Mouse (Mus musculus) thymus, adult 18-20 months (tissue): Measurements from ENCODE around the gene Clec16a.

ENCODE experiments used
- DNase-seq, 2 experiments: peaks; one replicate each; pipeline ENCODE4 v3.0.0; 2022; ENCODE audit warnings: mixed read lengths in 2 of 2

Clec16a gene

DNA sequence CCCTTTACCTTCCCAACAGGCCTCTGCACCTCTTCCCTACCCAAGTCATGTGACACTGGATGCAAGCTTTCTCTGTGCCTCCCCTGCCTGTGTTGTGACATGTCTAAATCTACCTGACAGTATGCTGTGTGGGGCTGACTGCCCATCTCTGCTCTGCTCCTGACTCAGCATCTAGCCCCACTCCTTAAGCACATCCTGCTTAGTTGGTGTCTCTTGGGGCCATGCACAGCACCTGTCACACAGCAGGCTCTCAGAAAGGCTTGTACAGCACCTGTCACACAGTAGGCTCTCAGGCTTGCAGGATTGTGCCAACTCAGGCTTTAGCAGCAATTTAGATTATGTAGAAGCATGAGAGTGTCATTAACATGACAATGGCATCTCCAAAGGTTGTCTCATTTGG, 106.7 kb downstream of the Clec16a start:
- DNase-seq, result no peak

DNA sequence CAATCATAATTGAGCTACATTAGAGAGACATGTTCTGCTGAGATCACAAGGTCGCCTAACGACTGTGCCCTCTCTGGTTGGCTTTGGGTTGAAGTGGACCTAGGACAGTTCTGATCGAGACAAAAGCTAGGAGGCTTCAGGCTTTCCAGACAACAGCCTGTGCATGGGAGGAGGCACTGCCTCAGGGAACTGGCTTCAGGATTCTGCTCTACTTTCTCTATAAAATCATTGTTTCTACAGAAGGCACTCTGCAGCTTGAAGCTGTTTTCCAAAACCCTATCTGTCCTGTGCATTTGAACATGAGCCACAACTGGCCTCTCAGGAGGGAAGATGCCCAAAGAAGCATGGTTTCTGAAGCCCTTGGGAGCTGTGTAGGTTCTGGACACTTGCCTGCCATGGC, 107.8 kb downstream of the Clec16a start:
- DNase-seq, result no peak

DNA sequence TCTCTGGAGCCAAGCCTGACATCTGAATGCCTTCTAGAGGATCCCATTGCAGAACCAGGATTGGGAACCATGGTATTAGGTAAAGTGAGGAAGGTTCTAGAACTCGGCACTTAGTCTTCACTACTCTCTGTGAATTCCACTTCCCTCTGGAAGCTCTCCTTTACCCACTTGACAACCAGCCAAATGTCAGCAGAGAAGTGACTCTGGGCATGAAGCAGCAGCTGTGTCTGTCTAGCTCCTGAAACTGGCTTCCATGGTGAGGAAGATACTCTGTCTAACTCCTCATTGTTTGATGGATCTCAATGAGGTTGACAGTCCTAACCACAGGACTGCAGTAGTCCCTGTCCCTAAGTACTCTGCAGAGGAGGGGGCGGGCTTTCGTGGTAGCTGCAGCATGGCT, 110.1 kb downstream of the Clec16a start:
- DNase-seq, result no peak

DNA sequence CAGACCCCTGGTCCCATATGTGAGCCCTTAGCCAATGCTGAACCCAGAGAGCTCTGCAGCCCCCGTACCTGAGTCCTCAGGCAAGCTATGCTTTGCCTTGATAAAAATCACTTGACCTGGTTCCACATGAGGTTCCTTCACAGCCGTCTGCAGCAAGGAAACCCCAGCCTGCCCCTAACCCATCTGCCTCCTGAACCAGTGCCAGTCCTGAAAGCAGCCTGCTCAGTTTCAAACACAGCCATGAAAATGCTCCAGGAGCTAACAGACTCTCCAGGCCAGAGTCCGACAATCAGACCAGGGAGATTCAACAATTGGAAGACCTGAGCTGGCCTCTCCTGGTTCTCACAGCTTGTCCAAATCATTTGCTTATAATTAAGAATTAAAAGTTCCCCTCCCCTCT, 110.8 kb downstream of the Clec16a start:
- no peak for DNase-seq

DNA sequence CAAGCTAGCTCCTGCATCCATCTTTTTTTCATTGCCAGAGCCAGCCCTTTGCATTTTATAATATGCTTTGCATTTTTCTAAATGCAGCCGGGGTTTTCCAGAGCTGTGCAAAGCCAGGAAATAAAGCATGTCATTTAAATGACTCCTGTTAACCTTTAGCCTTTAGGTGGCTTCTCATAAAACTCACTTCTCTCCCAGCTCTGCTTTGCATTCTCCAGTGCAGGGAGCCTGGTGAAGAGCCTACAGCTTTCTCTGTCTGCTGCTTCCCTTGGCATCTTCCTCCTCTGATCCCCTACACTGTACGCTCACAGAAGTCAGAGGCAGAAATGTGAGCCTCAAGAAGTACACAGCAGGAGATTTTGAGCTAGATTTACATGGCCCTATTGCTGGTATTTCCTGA, 111.3 kb downstream of the Clec16a start:
- DNase-seq, result no peak

DNA sequence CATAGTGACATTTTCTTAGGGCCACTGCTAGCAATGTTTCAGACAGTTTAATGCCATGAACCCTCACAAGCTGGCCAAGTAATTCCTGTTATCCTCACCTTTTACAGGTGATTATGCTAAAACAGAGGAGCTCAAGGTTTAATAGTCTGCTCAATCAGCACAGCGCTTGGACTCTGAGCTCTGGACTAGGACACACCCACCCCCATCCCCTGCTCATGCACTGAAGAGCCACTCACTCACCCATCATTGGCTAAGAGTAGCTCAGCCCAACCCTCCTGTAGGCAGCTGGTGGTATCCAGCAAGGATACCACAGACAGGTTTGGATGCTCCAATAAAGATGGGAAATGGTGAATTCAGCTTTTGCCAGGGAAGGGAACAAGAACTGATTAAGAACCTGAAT, 111.8 kb downstream of the Clec16a start:
- DNase-seq, result no peak

DNA sequence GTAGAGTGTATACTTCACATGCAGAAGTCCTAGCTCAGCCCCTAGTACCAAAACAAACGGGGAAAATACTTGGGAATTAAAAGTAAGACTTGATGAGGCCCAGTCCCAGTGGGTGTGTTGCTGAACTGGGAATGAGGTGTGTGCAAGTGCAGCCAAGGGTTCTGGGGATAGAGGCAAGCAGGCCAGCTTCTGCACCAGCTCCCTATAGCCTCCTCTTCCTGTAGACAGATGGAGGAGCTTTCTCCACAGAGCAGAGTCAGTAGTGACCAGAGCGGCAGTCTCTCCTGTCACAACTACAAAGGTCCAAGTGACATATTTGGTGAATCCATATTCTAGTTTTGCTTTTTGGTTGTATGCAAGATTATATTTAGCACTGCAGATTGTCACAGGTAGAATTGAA, 114.1 kb downstream of the Clec16a start:
- DNase-seq, result no peak

DNA sequence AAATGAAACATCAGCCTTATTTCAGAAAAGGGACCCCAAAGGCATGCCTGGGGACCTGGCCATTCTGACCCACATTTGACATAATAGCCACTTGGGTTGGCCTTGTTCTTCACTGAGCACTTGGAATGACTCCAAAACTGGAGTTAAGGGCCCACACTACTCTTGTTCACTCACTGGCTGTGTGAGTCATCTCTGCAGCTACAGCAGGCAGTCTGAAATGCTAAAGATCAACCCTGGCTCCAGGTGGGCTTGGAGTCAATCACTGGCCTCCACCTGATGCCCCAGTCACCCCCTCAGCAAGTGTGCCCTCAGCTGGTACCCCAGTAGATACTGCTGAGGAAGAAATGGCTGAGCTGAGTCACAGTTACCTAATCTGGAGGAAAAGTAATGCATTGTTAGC, 115.4 kb downstream of the Clec16a start:
- DNase-seq, result no peak

DNA sequence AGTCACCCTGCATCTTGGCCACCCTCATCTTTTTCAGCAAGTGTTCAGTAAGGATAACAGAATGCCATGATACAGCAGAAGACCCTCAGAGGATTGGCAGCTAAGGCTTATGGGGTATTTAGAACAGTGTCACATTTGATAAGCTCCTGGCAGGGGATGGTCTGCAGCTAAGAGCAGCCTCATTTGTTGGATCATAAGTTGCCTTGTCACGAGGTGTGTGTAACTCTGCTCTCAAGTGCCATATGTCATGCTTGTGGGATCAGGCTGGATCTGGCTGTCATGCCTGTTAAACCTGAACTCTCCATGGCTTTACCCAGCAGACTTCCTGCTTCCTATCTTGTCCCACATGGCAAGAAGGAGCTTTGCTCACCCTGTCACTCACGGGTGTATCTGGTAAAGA, 116.2 kb downstream of the Clec16a start:
- no peak for DNase-seq

DNA sequence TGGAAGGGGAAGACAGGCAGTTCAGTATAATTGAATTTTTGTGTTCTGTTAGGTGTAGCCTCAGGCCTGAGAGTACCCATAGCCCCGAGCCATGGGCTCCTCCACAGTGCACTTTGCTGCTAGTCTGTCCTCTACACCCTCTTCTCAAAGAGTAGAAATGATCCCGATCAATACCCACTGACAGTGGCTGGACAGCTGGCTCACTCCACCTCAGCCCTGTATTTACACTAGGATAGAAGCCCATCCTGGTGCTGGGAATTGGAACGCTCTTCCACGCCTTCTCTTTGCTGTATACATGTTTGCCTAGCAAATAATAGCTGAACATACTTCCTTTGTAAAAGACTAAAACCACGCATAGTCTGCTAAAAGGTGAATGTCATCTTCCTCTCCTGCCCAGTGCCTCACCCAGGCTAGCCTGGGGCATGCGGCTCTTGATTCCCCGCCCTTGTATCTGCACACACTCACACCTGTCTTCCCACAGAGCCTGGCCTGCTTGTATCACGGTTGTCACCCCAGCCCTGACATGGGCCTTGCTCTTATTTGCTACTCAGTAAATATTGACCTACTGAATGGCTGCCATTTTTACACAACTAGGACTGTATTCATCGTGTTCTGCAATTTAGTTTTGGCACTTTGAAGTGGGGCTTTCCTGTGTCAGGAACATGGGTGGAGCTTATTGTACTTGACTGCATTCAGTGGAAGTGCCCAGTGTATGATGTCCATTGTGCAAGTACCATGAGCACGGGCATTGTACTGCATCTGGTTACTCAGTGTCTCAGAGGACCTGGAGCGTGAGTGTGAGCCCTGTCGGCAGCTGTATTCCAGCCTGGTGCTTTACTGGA, 119.0 kb downstream of the Clec16a start:
- no peak for DNase-seq

DNA sequence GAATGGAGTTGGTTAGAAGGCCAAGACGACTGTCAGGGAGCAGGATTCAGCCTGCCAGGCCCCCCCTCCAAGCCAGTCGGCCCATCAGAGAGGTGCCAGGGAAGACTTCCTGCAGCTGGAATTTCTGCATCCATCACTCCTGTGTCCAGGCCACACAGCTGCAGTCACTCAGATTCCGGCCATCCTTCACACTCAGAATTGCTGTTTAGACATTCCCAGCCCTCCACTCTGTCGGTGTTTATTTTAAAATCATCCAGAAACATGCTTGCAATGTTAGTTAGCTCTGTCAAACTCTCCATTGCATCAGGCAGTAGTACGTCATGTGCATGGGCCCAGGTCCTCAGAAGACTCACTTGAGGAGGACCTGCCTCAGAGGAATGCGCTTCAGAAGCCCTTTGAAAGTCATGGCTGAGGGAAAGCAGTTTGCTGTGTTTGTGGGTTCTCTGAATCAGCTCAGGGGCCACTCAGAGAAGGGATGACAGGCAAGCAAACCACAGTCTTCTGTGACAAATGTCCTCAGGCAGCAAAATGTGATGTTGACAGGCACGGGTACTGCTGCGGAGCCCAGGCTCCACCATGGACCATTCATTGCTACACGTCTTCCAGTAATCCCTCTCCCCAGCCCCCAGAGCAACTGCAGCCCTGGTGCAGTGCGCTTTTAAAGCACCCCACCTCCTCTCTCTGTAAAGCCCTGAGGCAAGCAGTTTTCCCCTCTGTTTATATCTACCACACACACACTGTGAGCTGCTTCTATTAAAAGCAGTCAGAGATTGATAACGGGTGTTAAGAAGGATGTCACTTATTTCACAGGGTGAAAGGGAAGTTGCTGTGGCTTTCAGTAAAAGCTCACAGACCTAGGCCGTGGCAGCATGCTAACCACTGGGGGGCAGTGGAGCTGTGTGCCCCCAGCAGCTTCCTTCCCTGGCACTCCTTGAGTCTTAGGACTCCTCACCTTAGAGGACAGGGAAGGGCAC, 120.1 kb downstream of the Clec16a start:
- peak; percentile 79 to 85 for DNase-seq

DNA sequence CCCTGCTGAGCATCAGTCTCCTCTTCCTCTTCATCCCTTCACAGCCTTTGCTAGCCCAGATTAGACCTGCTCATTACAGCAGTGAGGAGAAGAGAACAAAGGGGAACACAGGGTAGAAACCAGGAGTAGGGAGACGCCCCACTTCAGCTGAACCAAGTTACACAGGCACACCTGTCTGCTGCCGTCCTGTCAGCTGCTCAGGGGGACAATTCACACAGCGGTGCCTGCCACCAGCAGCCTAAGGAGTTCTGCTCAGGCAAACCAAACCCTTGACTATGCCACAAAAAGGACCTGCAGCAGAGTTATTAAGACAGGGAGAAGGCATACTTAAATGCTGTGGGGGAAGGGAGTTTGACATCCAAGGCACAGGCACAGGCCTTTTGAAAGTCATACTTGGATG, 121.6 kb downstream of the Clec16a start:
- DNase-seq, result peak; percentile 73 to 82

DNA sequence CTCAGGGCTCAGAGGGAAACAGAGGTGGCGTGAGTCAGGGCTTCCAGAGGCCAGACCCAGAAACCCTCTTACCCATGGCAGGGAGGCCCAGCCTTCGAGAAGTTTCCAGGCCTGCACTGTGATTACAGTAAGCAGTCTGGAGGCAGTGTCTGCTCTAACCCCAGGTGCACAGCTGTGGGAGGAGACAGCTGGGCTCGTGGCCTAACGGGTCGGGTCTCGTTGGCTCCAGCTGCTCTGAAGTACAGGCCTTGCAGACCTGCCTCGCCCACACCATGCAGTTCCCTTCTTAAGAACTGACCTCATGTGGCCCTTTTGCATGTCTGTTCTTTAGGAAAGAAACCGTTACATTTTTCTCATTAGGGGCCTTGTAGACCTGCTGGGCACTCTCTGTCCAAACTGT, 123.3 kb downstream of the Clec16a start:
- peak; percentile 85 to 92 for DNase-seq

DNA sequence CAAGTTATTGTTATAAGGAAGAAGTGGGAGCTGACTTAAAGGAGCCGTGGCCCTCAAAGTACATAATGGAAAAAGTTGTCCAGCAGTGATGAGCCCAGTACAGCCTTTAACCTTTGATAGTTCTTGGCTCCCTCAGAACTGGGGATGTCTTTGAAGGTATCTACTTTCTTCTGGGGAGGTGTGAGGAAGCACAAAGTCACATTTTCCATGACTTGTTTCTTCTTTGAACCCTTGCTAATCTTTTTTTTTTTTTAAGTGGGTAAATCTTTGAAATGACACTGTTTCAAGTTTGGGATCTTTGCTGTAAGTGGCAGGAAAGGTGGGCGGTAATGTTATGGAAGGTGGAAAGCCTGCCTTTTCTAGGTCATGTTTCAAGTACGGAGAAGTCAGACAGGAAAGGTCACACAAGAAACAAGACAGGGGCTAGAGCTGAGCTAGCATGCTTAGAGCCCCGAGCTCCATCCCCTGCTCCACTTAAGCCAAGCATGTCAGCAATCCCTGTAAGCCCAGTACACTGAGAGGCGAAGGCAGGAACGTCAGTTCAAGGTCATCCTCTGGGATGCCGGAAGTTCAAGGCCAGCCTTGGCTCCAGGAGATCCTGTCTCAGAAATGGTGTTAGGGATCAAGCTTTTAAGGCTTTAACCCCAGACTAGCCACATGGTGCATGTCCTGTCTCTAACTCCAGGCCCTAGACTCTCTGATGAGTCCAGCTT, 124.0 kb downstream of the Clec16a start:
- DNase-seq, result peak in 1 of 2 experiments; percentile 51

DNA sequence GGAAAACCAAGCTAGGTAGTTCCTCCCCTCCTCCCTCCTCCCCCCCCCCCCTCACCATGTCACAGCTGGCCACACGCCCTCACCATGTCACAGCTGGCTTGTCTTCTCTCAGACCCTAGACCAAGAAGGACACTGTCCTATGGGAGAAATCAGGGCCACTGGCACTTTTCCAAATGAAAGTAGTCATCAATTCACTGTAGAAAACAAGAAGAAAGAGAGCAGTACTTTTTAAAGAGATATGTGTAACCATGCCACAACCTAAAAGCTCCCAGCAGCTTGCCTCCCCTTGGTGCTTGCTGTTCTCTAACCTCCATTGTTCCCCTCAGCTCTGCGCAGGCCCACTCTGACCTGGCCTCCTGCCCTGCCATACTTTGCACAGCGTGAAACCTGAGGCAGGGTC, 124.8 kb downstream of the Clec16a start:
- no peak for DNase-seq

DNA sequence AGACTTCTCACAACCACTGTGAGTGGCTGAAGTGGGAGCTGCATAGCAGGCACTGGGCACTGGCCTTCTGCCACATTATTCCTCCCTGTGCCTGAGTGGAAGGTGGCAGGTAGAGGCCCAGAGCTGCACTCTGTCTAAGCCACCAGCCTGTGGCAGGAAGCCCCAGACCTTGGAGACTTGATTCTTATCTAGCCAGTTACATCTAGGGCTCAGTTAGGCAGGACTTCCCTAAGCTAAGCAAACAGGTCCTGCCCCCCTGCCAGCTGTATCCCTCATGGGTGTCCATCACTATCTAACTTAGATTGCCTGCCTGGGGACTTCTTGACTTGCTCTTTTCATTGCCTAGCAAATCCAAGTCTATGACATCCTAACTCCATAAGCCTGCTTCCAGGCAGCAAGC, 127.4 kb downstream of the Clec16a start:
- DNase-seq, result peak in 1 of 2 experiments; percentile 61

DNA sequence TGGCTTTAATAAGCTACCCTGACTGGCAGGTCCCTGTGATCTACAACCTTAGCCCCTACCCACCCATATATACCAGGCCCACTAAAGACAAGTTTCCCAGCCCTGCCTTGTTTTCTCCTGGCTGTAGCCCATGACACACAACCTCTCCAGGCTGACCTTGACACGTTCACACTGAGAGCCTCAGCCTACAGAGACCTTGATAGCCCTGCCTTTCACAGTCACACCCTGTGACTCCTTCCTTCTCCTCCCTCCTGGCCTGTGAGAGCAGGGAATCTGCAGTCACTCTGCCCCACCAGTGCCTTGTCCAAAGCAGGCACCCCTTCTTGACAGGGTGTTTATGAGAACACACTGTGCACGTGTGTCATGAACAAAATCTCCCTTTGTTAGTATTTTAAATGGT, 128.9 kb downstream of the Clec16a start:
- no peak for DNase-seq

DNA sequence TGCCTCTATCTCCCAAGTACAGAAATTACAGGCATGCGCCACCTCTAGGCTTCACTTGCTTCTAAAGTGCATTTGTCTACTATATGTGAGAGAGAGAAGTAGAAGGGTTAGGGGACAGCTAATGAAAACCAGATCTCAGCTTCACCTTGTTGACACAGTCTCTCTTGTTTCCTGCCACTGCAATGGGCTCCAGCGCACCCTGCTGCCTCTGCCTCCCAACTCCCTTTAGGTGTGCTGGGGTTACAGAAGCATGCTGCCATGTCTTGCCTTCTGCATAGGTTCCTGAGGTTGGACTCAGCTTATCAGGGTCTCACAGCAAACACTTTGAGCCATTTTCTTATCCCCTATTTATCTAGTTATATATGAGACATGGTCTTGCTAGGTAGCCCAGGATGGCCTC, 129.8 kb downstream of the Clec16a start:
- no peak for DNase-seq

DNA sequence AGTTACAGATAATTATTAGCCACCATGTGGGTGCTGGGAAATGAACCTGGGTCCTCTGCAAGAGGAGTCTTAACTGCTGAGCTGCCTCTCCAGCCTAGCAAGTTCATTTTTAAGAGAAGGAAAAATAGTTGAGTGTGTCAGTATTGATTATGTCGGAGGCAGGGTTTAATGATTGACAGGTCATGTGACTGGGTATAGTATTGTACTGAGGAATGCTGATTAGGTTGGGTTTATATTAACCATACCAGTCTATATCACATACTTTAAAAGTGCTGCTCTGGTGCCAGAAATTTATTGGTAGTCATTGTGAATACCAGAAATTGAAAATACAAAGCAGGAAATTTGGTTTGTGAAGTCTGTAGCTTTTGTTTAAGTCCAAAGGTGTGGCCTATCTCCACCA, 130.5 kb downstream of the Clec16a start:
- no peak for DNase-seq

DNA sequence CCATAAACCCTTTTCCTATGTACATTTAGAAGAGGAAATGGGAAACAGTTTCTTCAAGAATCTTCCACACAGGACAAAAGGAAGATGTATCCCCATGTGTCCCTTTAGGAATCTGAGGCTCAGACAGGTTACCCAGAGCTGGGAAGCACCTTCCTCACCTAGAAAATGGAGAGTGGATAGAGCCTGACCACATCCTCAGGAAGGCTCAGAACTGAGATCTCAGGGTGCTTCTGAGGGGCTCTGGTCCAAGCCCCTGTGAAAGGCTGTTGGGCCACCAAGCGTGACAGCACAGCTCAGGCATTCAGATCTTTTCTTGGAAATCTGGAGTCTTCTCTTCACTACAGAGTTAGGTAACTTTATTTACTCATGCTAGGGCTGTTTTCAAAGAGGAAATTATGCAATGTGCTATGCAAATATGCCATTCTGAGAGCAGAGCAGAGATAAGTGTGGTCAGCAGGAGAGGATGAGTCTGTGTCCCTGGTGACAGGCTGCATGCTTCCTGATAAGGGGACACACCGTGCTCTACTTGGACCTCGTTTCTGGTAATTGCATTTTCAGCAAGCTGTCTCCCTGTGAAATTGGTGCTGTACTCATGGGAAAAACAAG, 131.4 kb downstream of the Clec16a start:
- DNase-seq, result no peak

DNA sequence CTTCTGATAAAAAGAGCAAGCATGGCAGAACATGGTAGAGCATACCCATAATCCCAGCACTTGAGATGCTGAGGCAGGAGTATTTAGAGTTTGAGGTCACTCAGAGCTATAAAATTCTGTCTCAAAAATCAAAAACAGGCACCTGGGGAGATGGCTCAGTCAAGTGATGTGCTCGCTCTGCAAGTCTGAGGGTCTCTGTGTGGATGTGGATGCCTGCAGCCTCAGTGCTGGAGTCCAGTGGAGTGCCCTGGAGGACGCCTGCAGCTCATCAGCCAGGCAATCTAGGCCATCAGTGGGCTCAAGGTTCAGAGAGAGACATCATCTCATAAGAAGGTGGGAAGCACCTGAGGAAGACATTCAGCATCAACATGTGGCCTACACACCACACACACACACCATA, 137.4 kb downstream of the Clec16a start:
- DNase-seq, result no peak

DNA sequence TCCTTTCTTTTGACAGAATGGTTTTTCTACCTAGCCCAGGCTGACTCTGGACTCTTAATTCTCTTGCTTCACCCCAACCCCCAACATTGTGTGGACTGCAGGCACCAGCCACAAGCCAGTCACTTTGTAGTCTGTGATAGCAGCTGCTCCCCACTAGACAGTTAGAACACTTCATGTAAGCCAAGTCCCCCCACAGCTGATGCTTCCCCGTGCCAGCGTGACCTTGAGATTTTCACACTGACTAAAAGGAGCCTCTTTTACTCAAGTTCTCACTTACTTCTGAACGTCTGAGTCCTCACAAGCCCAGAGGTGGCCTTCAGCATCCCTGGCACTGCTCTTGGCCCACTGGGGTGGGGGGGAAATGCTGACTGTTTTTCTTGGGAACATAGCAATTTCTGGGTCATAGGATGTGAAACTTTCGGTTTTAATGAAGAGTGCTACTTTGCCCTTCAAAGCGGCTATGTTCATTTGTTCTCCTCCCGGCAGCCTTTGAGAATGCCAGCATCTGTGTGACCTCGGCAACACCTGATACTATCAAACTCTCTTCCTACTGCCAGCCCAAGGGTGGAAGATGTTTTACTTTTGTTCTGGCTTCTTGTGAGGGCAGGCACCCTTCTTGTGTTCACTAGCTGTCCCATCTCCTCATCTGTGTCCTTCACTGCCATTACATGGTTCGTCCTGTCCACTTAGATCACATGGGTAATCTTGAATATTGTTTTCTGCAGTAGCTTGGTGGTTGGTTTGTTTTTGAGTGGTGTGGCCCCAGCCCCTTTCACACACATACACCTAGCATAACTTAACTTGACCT, 138.3 kb downstream of the Clec16a start:
- peak; percentile 46 to 74 for DNase-seq
